Mouse (Mus musculus) cerebellum, postnatal 4 days (tissue): ENCODE results near the gene Gm11492.

ENCODE experiments used
- DNase-seq, 2 experiments: peaks; one replicate each; pipeline ENCODE4 v3.0.0; 2022; ENCODE audit warnings: low spot score in 2 of 2, mixed read lengths in 1 of 2

The Gm11492 gene

DNA sequence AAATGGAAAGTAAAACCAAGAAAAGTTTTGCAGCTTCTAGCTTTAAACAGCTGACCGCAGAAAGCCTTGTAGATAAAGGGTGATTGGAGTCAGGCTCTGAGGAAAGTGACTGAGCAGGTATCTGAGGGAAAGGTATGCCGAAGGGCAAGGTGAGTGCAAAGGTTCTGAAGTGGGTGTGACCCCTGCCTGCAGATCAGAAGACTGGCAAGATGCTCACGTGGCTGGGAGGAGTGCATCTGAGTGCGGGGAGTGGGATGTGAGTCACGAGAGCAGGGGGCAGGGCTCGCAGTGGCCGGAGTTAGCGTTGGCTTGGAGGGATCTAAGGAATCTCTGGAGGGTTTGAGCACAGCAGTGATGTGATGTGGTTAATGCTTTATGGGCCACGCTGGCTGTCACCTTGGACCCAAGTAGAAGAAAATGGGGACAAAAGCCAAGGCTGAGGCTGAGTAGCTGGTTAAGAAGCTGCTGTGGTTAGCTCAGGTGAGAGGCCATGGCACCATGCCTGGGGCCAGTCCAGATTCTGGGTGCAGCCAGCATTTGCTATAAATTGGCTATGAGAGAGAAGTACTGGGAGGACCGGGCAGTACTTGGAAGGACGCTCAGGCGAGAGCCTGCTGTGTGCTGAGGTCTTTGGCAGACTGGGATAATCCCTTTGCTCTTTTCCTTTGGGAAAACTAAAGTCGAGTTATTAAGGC lies 33.1 kb downstream of the Gm11492 start:
- no peak for DNase-seq

- DNase-seq: no peak
These were observed 33.9 kb downstream of the Gm11492 start for GRCm38 (mm10) chr11:87600322-87600853.

DNA sequence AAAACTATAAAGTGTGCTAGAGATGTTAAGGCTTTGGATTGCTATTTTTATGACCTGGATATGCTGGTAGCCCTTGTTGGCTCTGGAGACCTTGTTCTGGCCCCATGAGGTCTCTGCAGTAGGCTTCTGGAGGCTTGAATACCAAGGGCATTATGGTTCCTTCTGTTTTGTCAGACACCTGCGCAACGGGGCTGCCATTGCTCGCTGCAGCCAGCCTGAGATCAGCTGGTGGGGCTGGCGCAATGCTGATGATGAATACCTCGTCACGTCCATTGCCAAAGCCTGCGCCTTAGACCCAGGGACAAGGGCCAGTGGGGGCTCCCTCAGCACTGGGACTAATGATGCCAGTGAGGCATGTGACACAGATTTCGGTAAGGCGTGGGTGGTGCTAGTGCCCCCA lies 35.8 kb downstream of the Gm11492 start:
- no peak for DNase-seq

DNA sequence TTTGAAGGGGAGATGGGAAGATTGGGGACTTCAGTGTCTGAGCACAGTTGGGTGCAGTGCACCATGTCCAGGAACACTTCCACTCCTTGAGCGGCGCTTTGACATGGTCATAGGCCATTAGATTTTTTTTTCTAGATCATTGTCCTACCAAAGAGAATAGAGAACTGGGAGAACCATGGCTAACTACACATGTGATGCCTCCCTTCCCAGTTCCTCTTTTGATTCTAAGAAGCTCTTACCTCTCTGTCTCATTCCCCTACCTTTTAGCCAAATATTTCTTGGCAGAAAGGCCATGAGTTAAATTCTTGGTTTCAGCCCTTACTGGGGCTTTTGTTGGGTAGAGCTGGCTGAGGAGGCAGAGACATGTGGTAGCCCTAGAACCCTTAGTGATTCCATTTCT lies 37.1 kb downstream of the Gm11492 start:
- DNase-seq: no peak

DNA sequence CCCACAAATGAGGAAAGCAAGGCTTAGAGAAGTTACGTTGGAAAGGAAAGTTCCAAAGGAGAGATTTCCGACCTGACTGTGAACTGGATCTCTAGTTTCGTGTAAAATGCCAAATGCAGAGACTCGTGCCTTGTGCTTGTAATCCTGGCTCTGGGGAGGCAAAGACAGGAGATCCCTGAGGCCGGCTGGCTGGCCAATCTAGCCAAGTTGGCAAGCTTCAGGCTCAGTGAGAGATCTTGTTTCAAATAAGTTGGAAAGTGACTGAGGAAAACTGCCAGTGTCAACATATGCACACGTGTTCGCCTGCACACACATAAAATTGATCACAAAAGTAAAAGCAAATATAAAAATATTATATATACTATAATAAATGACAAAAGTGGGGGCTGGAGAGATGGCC lies 42.8 kb downstream of the Gm11492 start:
- no peak for DNase-seq

DNA sequence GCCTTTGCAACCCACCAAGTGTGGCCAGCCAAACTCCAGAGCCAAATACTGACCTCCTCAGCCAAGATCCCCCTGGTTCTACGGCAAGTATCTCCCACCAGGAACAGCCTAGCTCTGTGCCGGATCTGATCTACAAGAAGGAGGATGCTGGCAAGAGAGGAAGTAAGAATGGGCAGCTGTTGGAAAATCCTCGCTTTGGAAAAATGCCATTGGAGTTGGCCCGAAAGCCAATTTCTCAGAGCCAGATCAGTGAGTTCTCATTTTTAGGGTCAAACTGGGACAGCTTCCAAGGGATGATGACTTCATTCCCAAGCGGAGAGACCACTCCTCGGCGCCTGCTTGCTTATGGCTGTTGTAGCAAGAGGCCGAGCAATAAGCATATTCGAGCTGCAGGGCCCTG lies 45.1 kb downstream of the Gm11492 start:
- no peak for DNase-seq

GRCm38 (mm10) chr11:87613972-87614371 lies 47.5 kb downstream of the Gm11492 start:
- DNase-seq: no peak

DNA sequence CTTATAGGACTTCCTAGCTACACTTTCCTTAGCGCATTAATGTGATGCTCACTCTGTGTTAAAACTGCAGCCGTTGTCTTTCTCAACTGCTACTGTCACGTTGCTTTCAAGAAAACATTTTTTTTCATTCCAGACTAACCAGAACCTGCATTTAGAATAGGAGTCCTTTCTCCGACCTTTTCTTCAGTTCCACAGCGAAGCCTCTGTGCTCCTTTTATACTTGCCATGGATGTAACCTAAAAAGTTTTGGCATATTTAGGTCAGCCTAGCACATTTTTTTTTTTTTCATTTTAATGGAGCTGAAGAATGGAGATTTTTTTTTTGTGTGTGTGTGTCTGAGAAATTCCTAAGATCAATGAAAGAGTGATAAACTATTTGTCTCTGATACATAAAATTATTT lies 49.1 kb downstream of the Gm11492 start:
- DNase-seq: no peak

GRCm38 (mm10) chr11:87615952-87616351 lies 49.5 kb downstream of the Gm11492 start:
- no peak for DNase-seq

- no peak for DNase-seq
These were observed 50.5 kb downstream of the Gm11492 start, which contains the start of gene Hsf5 for GRCm38 (mm10) chr11:87616790-87617474. Gene Hsf5 (plus strand): TSS chr11:87617164.

DNA sequence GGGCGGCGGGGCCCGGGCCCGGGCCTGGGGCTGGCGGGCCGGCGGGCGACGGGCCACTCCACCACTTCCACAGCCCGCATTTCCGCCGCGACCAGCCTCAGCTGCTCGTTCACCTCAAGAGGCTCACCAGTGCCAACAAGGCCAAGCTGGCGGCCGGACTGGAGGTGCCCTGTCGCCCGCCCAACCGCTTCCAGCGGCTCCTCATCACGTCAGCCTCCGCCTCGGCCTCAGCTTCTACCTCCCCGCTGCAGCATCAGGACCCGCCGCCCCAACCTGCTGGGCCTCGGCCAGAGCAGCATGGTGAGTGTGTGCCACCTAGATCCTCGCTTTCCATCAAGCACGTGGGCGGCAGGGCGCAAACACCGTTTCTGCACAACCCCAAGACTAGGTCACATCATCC lies 51.2 kb downstream of the Gm11492 start:
- no peak for DNase-seq
